Mouse (Mus musculus) fibroblast of lung, adult 2 months (primary cell): ENCODE measurements at regions not wholly inside any gene's neighbourhood (a gene's known extent, or its start where the extent isn't known, plus 50 kb on each side); places are given as distances from the start of the nearest gene placed in this dataset.

ENCODE experiments used
- DNase-seq: peaks from one replicate; pipeline ENCODE4 v3.0.0-alpha.2; 2011; ENCODE audit warnings: low read depth

DNA sequence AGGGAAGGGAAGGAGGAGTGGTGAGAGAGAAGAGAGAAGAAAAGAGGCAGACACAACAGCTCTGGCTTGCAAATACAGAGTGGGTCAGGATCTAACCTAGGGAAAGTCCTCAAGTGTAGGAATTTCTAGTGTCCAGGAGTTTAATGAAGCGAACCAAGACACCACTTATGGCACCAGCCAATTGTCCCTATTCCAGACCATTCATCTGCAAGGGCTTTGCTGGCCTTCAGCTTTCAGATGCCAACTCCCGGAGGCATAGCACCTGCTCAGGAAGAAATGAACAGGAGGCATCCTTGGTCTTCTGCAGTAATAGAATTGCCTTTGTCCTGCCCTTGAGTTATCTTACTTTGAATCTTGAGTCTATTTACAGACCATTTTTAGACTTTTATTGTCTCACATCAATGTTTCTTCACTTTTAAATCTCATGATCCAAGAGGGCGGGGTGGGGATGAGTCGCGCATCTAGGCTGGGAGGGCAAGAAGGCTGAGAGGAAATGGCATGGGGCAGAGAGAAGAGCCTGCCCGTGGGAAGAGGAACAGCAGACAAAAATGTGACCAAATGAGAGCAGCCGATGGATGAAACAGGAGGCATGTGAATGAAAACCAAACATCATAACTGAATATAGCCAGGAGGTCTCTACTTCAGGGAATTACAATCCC lies 190.1 kb upstream of the Hmga2 start:
- no peak for DNase-seq

DNA sequence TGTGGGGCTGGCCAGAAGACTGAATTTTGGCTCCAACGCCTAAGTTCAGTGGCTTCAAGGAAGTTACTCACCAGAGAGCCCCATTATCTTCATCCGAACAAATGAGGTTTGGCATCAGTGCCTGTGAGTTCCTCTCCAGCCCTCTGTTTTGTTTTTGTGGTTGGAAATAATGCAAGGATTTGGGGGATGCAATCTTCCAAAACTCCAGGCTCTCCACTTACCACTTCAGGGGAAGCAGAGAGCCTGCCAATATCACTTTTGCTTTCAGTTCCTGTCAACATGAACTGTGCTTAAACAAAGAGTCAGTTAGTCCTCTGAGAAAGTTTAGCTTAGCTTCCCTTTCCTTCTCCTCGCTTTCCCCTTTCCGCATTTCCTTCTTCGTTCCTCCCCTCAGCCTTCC lies 189.4 kb upstream of the Hmga2 start:
- peak; percentile 58 for DNase-seq

DNA sequence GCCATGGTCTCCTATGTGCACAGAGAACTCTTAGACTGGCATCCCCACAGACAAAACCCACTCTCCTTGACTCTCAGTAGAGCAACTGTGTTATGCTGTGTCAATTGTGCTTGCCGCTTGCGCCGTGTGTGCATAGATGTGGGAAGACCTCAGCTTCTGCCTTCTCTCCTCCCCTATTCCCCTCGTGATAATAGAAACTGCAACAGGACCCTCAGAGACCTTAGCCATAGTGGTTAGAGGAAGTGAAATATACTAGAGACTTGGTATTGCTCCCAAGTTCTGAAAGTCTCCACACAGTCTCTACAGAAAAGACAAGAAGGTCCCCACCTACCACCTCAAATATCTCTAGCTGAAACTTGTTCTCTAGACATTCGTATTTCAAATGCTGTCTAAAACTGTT lies 188.2 kb upstream of the Hmga2 start:
- DNase-seq: no peak

DNA sequence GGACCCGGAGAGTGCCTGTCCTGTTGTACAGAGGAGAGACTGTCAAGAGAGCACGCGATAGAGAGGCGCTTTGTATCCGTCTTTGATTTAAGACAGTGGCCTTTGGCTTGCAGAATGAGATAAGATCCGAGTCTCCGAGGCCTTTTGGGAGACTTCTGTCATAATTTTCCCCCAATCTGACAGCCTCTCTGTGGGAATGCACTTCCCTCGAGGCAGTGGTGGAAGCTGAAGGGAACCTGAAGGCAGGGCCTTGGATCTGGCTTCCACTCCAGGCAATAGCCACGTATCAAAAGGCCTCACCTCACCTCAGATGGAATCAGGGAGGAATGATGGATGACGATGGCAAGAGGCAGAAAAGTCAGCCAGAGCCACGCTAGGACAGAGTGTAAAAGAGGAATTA lies 187.1 kb upstream of the Hmga2 start:
- no peak for DNase-seq

DNA sequence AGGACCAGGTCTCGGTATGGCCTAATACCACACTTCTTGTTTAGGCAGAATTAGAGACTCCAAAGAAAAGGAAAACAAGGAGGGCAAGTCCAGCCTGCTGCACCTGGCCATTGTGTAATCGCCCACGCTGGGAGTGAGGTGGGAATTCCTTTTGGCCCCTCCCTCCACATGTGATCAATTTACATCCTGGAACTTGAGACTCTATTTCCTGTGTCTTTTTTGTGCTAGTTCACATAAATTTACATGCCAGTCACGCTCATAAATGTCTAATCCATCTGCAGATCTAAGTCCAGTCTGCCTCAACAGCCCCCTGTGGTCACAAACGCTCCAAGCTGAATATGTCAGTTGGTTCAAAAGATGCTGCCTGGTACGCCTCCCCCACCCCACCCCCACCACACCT lies 184.2 kb upstream of the Hmga2 start:
- DNase-seq: no peak

DNA sequence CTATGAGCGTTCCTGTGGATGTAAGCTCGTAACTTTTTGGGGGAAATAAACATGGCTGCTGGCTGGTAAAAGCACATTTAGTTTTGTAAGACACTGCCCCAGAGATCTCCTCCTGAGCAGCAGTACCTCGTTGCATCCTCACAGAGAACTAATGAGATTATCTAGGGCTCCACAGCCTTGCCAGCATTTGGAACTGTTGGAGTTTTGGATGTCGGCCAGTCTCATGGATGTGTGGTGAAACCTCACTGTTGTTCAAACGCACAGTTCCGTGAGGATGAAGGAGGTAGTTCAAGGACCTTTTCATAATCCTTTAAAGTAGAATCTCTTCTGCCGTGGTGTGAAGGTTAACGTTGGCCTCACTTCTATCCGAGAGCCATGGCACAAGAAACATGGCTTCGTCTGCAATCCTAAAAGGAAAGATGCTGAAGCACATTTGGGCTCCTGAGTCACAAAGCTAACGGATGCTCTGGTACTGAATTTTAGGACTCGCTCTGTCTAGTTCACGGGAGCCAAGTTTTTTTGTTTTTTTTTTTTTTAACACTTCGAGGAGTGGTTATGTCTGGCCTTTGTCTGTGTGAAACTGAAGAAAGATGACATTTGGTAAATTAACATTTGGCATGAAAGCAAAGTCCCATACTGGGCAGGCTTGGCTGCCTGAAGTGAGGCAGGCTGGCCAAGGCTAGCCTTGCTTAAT lies 179.1 kb upstream of the Hmga2 start:
- DNase-seq: no peak

DNA sequence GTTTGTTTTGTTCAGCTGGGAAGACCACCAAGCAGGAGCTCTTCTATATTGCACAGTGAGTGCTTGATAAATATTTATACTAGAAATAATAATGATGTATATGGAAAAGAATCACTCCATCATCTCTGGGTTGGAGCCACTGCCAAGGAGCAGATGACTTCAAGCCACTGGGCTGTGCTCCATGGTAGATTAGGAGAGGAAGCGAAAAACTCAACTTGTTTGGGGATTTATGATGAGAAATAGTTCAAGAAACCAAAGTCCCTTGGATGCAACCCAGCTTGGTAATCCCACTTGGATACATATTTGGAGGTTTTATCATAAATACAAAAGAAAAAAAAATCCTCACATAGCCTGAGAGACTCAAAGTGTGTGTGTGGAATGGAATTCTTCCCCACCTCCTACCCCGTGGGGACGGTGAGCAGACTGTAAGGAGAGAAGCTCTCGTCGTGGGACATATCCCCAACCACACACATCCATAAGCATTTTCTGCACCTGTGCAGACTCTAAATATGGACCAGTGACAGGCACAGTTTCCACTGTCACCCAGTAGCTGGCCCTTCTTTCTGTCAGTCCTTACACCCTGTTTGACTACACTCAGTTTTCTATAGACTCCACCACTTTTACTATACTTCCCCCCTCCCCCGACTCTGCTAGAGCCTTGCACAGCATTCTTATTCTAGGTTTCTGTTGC lies 176.4 kb upstream of the Hmga2 start:
- DNase-seq: no peak

DNA sequence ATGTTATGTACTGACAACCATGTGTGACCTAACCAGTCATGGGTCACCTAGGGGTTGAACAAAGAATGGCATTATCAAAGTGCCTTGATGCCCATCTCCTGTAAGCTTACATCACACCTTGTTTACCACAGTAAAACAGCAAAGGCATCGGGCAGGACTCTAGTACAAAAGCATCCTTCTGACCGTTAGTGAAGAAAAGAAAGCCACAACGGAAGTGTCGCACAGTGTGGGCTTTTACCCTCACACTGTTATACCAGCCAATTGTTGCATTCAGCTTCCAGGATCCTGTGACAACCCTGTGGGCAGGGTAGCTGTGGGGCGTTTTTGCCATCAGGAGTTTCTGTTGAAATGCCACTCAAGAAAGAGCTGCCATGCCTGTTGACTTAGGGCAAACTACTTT lies 175.6 kb upstream of the Hmga2 start:
- no peak for DNase-seq

DNA sequence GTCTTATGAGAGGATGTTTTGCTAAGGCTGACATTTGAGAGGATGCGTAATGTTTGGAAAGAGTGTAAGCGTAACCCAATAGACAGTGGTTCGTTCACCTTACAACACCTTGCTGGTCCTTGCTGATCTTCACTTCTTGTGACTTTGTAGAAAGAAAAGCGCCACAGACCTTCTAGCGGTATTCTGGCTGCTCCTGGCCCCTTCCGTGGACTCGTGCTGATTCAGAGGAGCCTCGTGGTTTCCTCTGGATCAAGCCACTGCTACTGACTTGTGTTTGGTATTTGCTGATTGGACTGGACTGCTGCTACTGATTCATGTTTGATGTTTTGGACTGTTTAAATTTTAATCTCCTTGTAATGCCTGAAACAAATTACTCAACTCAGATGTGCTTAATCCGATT lies 174.1 kb upstream of the Hmga2 start:
- DNase-seq: no peak

DNA sequence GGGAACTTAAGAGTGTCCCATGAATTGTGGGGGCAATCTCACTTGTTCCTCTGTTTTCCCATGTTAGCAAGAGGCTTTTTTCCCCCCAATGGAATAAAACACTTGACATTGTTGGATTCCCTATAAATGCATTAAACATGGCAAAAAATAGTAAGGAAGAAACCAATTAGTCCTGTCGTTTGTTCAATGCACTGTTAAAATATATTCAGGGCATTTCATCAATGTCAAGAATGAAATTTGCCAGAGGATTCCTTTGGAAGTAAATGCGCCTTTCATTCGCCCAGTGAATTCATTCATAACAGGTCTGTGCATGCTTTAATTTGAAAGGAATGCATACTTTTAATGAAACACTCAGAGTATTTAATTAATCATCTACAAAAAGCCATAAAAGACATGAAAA lies 172.5 kb upstream of the Hmga2 start:
- no peak for DNase-seq

DNA sequence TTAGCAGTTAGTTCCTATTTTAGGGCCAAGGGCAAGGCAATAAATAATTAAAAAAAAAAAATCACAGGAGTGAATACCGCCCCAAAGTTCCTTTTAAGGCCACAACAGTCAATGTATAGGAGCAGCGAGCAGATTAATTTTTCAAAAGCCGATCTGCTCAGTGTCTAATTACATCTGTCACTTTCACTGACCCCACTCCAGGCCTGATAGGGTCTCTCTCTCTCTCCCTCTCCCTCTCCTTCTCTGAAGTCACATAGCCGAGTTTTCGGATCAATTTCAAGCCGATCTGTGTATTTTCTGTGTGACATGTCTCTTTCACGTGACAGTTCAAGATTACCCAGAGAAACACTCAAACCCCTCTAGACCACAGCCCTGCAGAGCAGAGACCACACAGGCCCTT lies 171.8 kb upstream of the Hmga2 start:
- DNase-seq: no peak

DNA sequence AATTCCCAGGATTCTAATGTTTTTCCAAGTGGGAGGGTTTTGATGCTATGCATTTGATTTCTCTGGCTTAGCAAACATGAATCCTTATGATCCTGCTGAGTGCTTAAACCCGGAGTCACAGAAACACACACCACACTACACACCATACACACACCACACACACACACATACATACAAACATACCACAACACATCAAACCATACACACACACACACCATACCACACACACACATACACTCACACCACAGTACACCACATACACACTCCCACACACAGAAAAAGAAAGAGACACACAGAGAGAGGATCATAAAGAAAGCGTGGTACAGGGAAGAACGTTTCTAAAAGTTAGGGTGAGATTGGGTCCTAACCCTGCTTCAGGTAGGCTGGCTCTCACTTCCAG lies 171.1 kb upstream of the Hmga2 start:
- DNase-seq: no peak

DNA sequence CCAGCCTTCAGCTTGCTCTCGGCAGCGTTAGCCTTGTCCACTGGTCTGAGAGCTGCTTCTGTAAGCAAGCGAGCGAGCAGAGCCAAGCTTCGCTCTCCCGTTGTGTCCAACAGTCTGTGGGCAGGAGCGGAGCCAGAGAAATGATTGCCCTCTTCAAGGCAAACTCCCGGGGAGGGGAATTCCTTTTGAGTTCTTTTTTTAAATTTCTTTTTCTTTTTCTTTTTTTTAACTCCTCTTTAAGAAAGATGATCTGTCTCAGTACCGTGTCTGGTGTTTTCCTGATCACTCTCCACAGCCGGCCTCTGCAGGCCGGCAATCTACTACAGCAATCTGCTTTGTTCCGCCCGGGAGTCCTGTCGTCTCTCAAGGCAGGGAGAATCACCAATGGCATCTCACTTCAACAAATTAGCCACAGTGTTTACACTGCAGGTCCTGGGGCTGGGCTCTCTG lies 170.6 kb upstream of the Hmga2 start:
- no peak for DNase-seq

DNA sequence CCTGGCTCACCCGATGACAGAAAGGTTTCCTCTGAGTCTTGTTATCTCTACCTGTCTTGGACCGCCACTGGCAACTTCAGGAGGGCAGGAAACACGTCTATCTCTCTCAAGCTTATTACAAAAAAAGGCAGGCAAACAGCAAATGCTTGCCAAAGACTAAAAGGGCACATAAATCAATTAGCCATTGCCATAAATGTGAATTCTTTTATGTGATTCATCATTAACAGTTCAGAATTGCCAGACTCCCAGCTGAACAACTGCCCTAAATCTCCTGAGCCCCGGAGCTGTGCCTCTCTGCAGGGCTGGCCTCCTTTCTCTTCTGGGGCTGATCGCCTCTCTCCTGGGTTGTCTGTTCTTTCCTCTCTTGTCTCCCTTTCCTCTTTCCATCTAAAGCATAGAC lies 164.6 kb upstream of the Hmga2 start:
- no peak for DNase-seq

DNA sequence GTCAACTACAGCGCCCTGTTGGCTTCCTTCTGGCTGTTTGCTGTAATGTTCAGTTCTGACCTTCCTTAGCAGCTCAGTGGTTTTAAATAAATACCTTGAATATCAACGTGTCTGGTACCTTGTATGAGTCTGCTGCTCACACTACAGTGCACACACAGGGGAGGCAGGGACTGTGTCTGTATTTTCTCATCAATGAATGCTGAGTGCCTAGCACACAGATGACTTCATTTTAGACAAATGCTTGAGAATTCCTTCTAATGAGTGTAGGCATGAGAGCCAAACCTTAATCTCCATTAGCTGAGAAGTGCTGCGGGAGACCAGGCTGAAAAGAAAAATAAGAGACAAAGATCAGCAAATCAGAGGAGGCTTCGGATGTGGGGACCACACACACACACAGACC lies 162.0 kb upstream of the Hmga2 start:
- DNase-seq: no peak

DNA sequence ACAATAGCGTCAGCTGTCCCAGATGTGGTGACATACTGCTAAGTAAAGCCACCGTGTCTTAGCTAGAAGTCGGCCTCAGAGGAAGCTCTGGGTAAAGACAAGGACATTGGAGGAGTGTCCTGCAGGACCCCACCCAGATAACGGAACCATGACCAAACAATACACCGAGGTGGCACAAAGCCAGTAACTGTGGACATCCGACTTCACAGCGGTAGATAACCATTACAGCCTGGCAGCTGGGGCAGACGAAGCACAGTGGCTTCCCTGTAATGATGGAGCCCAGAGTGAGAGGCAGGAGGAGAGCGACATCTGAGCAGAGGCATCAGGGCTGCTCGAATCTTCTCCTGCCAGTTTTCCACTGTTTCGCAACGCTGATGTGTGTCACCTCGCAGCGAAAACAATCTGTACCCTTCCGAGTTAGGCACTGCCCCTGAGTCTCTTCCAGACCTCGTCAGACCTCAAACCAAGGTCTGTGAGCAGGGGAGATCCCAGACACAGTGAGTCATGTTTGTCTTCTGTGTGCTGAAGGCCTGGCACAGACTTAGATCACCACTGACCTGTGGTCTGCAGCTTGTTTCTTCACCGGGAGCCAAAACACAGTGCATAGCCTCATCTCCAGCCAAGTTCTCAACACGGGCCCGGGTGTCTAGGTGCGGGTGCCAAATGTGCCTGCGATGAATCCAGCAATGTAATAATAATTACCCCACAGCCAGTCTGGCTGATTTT lies 159.7 kb upstream of the Hmga2 start:
- DNase-seq: peak; percentile 97

DNA sequence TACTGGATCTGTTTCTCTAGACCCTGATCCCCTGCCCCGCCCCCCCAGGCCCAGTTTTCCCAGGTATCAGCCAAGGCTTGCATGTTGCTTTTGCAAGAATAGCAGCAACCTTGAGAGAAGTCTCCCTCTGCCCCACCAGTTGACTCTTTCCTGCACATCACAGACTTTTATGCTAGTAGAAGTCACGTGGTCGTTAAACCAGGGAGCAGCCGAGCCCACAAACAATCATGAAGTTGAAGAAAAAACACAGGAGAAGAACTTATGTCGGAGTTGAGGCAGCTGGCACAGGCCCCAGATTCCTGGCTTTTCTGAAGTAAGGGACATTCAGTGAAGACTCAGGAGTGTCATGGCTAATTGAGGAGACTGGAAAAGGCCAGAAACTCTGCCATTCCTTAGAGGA lies 158.9 kb upstream of the Hmga2 start:
- DNase-seq: no peak

DNA sequence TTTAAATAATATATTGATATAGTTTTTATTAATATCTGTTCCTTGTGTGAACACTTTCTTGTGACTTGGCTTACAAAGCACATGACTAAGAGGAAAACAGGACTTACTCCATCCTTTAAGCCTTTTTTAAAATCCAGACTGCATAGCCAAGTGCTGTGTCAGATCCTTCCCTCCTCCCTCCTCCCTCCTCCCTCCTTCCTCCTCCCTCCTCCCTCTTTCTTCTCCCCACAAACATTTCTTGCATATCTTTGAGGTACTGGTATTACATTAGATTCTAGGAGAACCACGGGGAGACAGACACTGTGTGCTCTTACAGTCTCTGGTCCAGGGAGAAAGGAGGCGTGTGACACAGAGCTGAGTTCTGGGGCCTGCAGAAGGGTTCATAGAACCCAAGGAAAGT lies 155.8 kb upstream of the Hmga2 start:
- peak; percentile 70 for DNase-seq

DNA sequence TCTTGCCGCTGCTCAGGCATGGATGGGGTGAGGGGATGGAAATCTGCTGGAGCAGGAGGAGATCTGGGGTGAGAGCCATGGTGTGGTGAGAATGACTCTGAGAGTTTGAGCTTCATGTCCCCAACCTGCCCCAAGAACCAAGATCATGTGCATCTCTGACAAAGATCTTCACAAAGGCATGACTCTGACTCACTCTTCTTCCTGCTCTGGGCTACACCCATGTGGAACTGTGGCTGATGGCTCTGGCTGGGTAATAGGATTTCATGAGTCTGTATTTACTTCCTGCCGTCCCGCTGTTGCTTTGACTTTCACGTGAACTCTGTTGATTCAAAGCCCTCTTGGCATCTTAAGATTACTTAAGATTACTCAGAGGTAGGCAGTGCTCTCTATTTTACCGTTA lies 151.8 kb upstream of the Hmga2 start:
- DNase-seq: peak; percentile 68

DNA sequence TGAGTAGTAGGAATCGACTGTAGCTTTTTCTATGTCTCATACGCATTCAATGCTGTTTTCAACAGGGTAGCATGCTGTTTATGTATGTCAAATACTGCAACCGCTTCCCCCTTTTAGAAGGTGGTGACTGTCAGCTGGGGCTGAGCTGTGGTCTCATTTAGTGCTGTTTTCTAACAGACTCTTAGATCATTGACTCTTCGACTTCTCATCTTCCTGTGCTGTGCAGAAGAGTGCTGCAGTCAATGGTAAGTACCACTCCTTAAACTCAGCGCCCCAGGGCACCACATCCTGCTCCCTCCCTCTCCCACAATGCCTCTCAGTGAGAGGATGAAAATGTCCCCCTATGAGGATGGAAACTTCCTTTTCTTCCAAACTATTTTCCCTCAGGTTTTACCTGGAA lies 149.2 kb upstream of the Hmga2 start:
- no peak for DNase-seq

DNA sequence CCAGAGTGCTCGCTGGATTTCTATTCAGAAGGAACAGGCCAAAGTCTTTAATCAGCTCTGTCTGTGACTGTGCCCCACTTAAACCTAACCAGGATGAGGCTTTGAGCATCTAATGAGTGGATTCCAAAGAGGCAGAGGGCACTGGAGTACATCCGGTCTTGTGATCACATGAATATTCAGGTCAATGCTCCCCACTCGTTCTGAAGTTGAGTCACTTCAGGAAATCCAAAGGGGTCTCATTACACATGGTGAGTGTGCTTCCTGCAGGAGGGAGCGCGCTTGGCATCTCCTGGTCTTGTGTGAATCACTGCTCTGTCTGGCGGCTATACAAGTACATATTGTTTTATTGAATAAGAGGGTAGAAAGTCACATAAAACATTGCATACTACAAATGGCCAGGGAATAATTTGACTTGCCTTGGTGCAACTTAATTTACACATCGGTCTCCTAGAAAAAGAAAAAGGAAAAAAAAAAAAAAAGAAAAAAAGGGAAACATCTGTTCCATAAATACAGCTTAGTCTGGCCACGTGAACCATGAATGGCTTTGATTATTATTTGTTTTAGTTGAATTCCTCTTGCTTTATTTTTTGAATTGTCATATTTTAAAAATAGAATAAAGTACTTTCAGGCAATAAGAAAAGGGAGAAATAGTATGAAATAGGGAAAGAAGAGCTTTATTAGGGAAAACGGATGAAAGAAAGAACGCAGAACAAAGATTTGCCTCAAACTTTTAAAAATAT lies 148.1 kb upstream of the Hmga2 start:
- DNase-seq: peak; percentile 79

DNA sequence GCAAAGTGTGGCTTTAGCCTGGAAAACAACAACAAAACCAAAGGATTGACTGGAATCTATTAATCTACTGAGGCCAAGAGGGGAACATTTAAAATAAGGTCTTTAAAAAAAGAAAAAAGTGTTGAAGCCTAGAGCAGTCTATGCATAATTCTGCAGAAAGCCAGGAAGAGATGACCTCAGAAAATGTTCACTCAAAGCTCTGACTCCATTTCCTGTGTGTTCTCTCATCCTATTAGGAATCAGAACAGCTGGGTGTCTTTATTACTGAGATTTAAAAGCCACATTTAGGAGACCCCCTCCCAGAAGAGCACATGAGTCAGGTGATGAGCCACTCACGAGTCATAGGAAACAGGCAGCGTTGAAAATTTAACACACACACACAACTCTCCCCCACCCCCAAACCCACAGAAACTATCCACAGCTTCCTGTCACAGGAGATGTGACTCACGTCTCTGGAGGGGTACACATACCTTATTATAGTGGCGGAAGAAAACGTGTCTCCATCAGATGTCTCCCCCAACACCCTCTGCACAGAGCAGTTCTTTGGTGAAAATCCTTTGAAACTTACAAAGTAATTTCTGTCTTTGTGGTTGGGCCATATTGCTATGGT lies 140.2 kb upstream of the Hmga2 start:
- DNase-seq: peak; percentile 40
